Mouse (Mus musculus) forebrain, embryonic 11.5 days (tissue): ENCODE data around the gene Stk38. TPM values are rescaled to one million over a fixed set of nuclear protein-coding genes. Genes with fewer than 3 reads are reported as not detected.
A peak's percentile ranks its signal among the peaks of the same experiment; 100 is the strongest.

Source experiments
- ATAC-seq: fragments of 200-750 bp; cut with Nextera tagmentation; replicated peaks from 2 replicates; pipeline ENCODE4 v1.8.0; 2017; ENCODE audit warnings: moderate TSS enrichment; ENCODE audit not compliant: low FRiP score
- DNase-seq: peaks from one replicate; pipeline ENCODE4 v3.0.0-alpha.2; 2017; ENCODE audit warnings: low spot score
- H3K27ac ChIP-seq: fragments of 300-500 bp; sonication (generic); 2 replicates; pipeline ENCODE4 v1.5.1; 2014; ENCODE audit warnings: low read depth, low read length
- H3K27me3 ChIP-seq: fragments of 300-500 bp; sonication (generic); 2 replicates; pipeline ENCODE4 v1.6.1; 2014; ENCODE audit warnings: mild to moderate bottlenecking, low read length, mixed read lengths; ENCODE audit not compliant: control insufficient read depth, insufficient read depth
- H3K36me3 ChIP-seq: fragments of 300-500 bp; sonication (generic); 2 replicates; pipeline ENCODE4 v1.6.1; 2014; ENCODE audit warnings: mild to moderate bottlenecking, low read length, moderate library complexity, mixed read lengths; ENCODE audit not compliant: control insufficient read depth, insufficient read depth
- H3K4me1 ChIP-seq: fragments of 300-500 bp; sonication (generic); replicated peaks from 2 replicates; pipeline ENCODE4 v1.6.1; 2014; ENCODE audit warnings: low read length, mixed read lengths; ENCODE audit not compliant: control insufficient read depth, insufficient read depth
- H3K4me2 ChIP-seq: fragments of 300-500 bp; sonication (generic); 2 replicates; pipeline ENCODE4 v1.6.1; 2014; ENCODE audit warnings: low read depth, mild to moderate bottlenecking, low read length, moderate library complexity, mixed read lengths; ENCODE audit not compliant: severe bottlenecking
- H3K4me3 ChIP-seq: fragments of 300-500 bp; sonication (generic); 2 replicates; pipeline ENCODE4 v1.5.1; 2014; ENCODE audit warnings: low read depth, low read length
- H3K9ac ChIP-seq: fragments of 300-500 bp; sonication (generic); 2 replicates; pipeline ENCODE4 v1.6.1; 2014; ENCODE audit warnings: low read length
- H3K9me3 ChIP-seq: fragments of 300-500 bp; sonication (generic); 2 replicates; pipeline ENCODE4 v1.6.1; 2016; ENCODE audit warnings: low read length, mixed read lengths; ENCODE audit not compliant: control insufficient read depth
- WGBS: fragments of 180-500 bp; shearing (Covaris S2); extraction: QIAGEN DNeasy Blood & Tissue Kit; methylation state at CpG from one replicate; pipeline ENCODE4 v1.1.7; 2014; 5-methylcytosine and 5-hydroxymethylcytosine counted together
- polyA plus RNA-seq: library from polyadenylated mRNA; unstranded; fragments of >200 nt; fragmentation: Nextera tagmentation; extraction: Ambion mirVana; gene quantifications from 2 replicates; pipeline ENCODE4 v1.2.1, GENCODE M21; 2014

The Stk38 gene
- polyA plus RNA-seq, 1 experiment from 2014 or later, result 143 TPM

- Histone ChIP-seq H3K4me2 (no peak overlapping the region), H3K27ac (no peak overlapping the region), H3K9ac (no peak overlapping the region), H3K4me3 (no peak overlapping the region), H3K27me3 (no peaks in the 10 kb centered on the region), H3K9me3 (no peaks in the 10 kb centered on the region), H3K4me1 (no peaks in the 10 kb centered on the region), H3K36me3 (peaks cover 18% of the 10 kb centered on the region)
- ATAC-seq, result no peak
- WGBS, result 78% methylated on average over 9 of the region's 9 CpGs
- DNase-seq, result no peak
Observed at GRCm38 (mm10) chr17:28991286-28991685, 16.5 kb downstream of the Stk38 start.

GRCm38 (mm10) chr17:28990060-28990459 lies 17.7 kb downstream of the Stk38 start:
- H3K9me3 ChIP-seq, result no peaks in the 10 kb centered on the region
- peaks cover 18% of the 10 kb centered on the region for H3K36me3 ChIP-seq
- no peaks in the 10 kb centered on the region for H3K4me1 ChIP-seq
- no peaks in the 10 kb centered on the region for H3K27me3 ChIP-seq
- no peak for ATAC-seq
- H3K4me3 ChIP-seq, result no peak overlapping the region
- no peak for DNase-seq
- H3K9ac ChIP-seq, result no peak overlapping the region
- H3K4me2 ChIP-seq, result no peak overlapping the region
- 86% methylated on average over 4 of the region's 4 CpGs for WGBS
- no peak overlapping the region for H3K27ac ChIP-seq

GRCm38 (mm10) chr17:28988996-28989395 lies 18.8 kb downstream of the Stk38 start:
- ATAC-seq (no peak), DNase-seq (no peak)
- H3K9me3 ChIP-seq, result no peaks in the 10 kb centered on the region
- H3K4me3 ChIP-seq, result no peak overlapping the region
- no peaks in the 10 kb centered on the region for H3K27me3 ChIP-seq
- H3K36me3 ChIP-seq, result peaks cover 18% of the 10 kb centered on the region
- WGBS, result 86% methylated on average over 3 of the region's 3 CpGs
- no peak overlapping the region for H3K4me2 ChIP-seq
- no peak overlapping the region for H3K9ac ChIP-seq
- no peaks in the 10 kb centered on the region for H3K4me1 ChIP-seq
- no peak overlapping the region for H3K27ac ChIP-seq

GRCm38 (mm10) chr17:28988291-28988690 lies 19.5 kb downstream of the Stk38 start:
- H3K4me2 ChIP-seq, result no peak overlapping the region
- H3K27ac ChIP-seq, result no peak overlapping the region
- 93% methylated on average over 4 of the region's 4 CpGs for WGBS

GRCm38 (mm10) chr17:28987713-28988112 lies 20.1 kb downstream of the Stk38 start:
- Histone ChIP-seq H3K27ac (no peak overlapping the region), H3K4me2 (no peak overlapping the region), H3K4me1 (no peaks in the 10 kb centered on the region), H3K36me3 (peaks cover 18% of the 10 kb centered on the region), H3K9me3 (no peaks in the 10 kb centered on the region), H3K4me3 (no peak overlapping the region), H3K27me3 (no peaks in the 10 kb centered on the region), H3K9ac (no peak overlapping the region)
- ATAC-seq, result no peak
- peak; percentile 64 for DNase-seq
- WGBS, result 63% methylated on average over 4 of the region's 4 CpGs

More at GRCm38 (mm10) chr17:28988291-28988690, 19.5 kb downstream of the Stk38 start:
- ATAC-seq (no peak), DNase-seq (no peak)
- H3K4me1 ChIP-seq, result no peaks in the 10 kb centered on the region
- no peaks in the 10 kb centered on the region for H3K9me3 ChIP-seq
- peaks cover 18% of the 10 kb centered on the region for H3K36me3 ChIP-seq
- no peak overlapping the region for H3K4me3 ChIP-seq
- no peaks in the 10 kb centered on the region for H3K27me3 ChIP-seq
- no peak overlapping the region for H3K9ac ChIP-seq

GRCm38 (mm10) chr17:28986833-28987232 lies 21.0 kb downstream of the Stk38 start:
- Histone ChIP-seq H3K4me3 (no peak overlapping the region), H3K4me1 (no peaks in the 10 kb centered on the region), H3K27ac (no peak overlapping the region), H3K9me3 (no peaks in the 10 kb centered on the region), H3K4me2 (no peak overlapping the region), H3K27me3 (no peaks in the 10 kb centered on the region), H3K9ac (no peak overlapping the region), H3K36me3 (peaks cover 18% of the 10 kb centered on the region)
- ATAC-seq (no peak), DNase-seq (no peak)

GRCm38 (mm10) chr17:28984724-28985420 lies 22.9 kb downstream of the Stk38 start:
- Histone ChIP-seq H3K4me1 (no peaks in the 10 kb centered on the region), H3K9me3 (no peaks in the 10 kb centered on the region), H3K27me3 (no peaks in the 10 kb centered on the region), H3K9ac (no peak overlapping the region), H3K36me3 (peaks cover 19% of the 10 kb centered on the region), H3K4me2 (no peak overlapping the region), H3K4me3 (no peak overlapping the region), H3K27ac (no peak overlapping the region)
- DNase-seq, result no peak
- 95% methylated on average over 1 of the region's 1 CpGs for WGBS
- no peak for ATAC-seq

- H3K9ac ChIP-seq, result no peak overlapping the region
- no peaks in the 10 kb centered on the region for H3K4me1 ChIP-seq
- no peak for DNase-seq
- WGBS, result 53% methylated on average over 4 of the region's 4 CpGs
- no peak overlapping the region for H3K27ac ChIP-seq
- no peaks in the 10 kb centered on the region for H3K27me3 ChIP-seq
- H3K36me3 ChIP-seq, result peaks cover 11% of the 10 kb centered on the region; the same call in 1 of the 2 replicates
- ATAC-seq, result no peak
- no peak overlapping the region for H3K4me3 ChIP-seq
- H3K4me2 ChIP-seq, result no peak overlapping the region
- H3K9me3 ChIP-seq, result no peaks in the 10 kb centered on the region
Observed at GRCm38 (mm10) chr17:28982591-28982990, 25.2 kb downstream of the Stk38 start.

- Histone ChIP-seq H3K4me3 (no peak overlapping the region), H3K27ac (no peak overlapping the region), H3K9ac (no peak overlapping the region), H3K4me1 (no peaks in the 10 kb centered on the region), H3K27me3 (no peaks in the 10 kb centered on the region), H3K4me2 (no peak overlapping the region), H3K36me3 (peaks cover 4% of the 10 kb centered on the region; the same call in 1 of the 2 replicates), H3K9me3 (no peaks in the 10 kb centered on the region)
- no peak for DNase-seq
- no peak for ATAC-seq
- WGBS, result 95% methylated on average over 4 of the region's 4 CpGs
Observed at GRCm38 (mm10) chr17:28981081-28981480, 26.7 kb downstream of the Stk38 start.
